Mouse (Mus musculus) midbrain, postnatal 0 days (tissue): ENCODE measurements around the gene Tsc22d3. TPM values are rescaled to one million over a fixed set of nuclear protein-coding genes. Genes with fewer than 3 reads are reported as not detected.
A peak's percentile ranks its signal among the peaks of the same experiment; 100 is the strongest.

Experiments used
- ATAC-seq: fragments of 200-750 bp; cut with Nextera tagmentation; 2 replicates; pipeline ENCODE4 v1.8.0; 2017; ENCODE audit warnings: moderate number of reproducible peaks, mild to moderate bottlenecking, moderate TSS enrichment, moderate library complexity; ENCODE audit not compliant: low FRiP score
- DNase-seq: peaks from one replicate; pipeline ENCODE4 v3.0.0-alpha.2; 2015; ENCODE audit warnings: low spot score
- H3K27ac ChIP-seq: fragments of 300-500 bp; sonication (generic); 2 replicates; pipeline ENCODE4 v1.5.1; 2014; ENCODE audit warnings: low read depth, mild to moderate bottlenecking, low read length, mixed read lengths
- H3K27me3 ChIP-seq: fragments of 300-500 bp; sonication (generic); 2 replicates; pipeline ENCODE4 v1.6.1; 2014; ENCODE audit warnings: low read length, control low read depth, mixed read lengths; ENCODE audit not compliant: insufficient read depth
- H3K36me3 ChIP-seq: fragments of 300-500 bp; sonication (generic); 2 replicates; pipeline ENCODE4 v1.6.1; 2014; ENCODE audit warnings: low read length, control low read depth, mixed read lengths; ENCODE audit not compliant: insufficient read depth
- H3K4me1 ChIP-seq: fragments of 300-500 bp; sonication (generic); 2 replicates; pipeline ENCODE4 v1.6.1; 2014; ENCODE audit warnings: mild to moderate bottlenecking, control low read depth, antibody characterized with exemption, low read length, mixed read lengths; ENCODE audit not compliant: insufficient read depth
- H3K4me2 ChIP-seq: fragments of 300-500 bp; sonication (generic); 2 replicates; pipeline ENCODE4 v1.6.1; 2014; ENCODE audit warnings: low read depth, mild to moderate bottlenecking, low read length, mixed read lengths; ENCODE audit not compliant: poor library complexity, severe bottlenecking
- H3K4me3 ChIP-seq: fragments of 300-500 bp; sonication (generic); 2 replicates; pipeline ENCODE4 v1.5.1; 2014; ENCODE audit warnings: low read depth, mild to moderate bottlenecking, low read length, moderate library complexity
- H3K9ac ChIP-seq: fragments of 300-500 bp; sonication (generic); replicated peaks from 2 replicates; pipeline ENCODE4 v1.6.1; 2014; ENCODE audit warnings: mild to moderate bottlenecking, low read length, moderate library complexity, mixed read lengths; ENCODE audit not compliant: poor library complexity, severe bottlenecking
- H3K9me3 ChIP-seq: fragments of 300-500 bp; sonication (generic); 2 replicates; pipeline ENCODE4 v1.6.1; 2016; ENCODE audit warnings: low read length, control low read depth
- CTCF ChIP-seq: IDR thresholded peaks from 2 replicates; pipeline ENCODE4 v1.5.1; 2016; ENCODE audit warnings: antibody characterized with exemption, mild to moderate bottlenecking
- WGBS: fragments of 180-500 bp; shearing (Covaris S2); extraction: QIAGEN DNeasy Blood & Tissue Kit; methylation state at CpG from one replicate; pipeline ENCODE4 v1.1.7; 2014; 5-methylcytosine and 5-hydroxymethylcytosine counted together
- polyA plus RNA-seq: library from polyadenylated mRNA; unstranded; fragments of >200 nt; fragmentation: Nextera tagmentation; extraction: Ambion mirVana; gene quantifications from 2 replicates; pipeline ENCODE4 v1.2.1, GENCODE M21; 2015
- total RNA-seq: library from RNA; depleted of rRNA; stranded (reverse); fragments of >200 nt; gene quantifications from 2 replicates; pipeline ENCODE4 v1.2.3, GENCODE M21; 2014

The Tsc22d3 gene
- total and polyA plus RNA-seq, 2 experiments from 2014 or later = 104 to 105 TPM

DNA sequence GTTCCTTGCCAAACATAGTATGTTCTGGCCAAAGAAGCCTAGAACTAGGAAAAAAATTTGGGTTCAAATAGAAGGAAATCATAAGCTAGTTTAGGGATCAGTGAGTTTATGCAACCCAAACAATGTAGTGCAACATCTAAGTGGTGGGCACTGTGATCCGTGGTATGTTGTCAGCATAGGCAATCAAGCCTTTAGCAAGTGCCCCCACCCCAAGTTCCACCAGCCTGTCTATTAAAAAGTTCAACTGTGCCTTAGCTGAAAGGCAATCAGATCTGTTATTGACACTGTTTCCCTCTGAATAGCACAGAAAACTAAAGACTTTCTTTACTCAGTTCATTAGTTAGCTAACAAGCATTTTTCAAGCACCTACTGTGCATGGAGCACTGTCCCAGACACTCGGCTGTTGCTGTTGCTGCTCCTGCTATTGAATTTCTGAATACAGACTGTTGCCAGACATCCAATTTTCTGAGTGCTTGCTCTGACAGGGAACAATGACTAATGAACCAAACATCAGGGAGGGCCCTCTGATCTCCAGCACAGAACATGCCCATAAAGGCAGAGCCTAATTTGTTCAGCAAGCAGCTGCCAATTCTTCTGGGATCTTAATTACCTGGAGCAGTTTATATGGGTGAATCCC is 27.6 kb downstream of the Tsc22d3 start:
- Histone ChIP-seq H3K4me3 (no peak overlapping the region), H3K4me1 (no peaks in the 10 kb centered on the region), H3K27ac (no peak overlapping the region), H3K9me3 (no peaks in the 10 kb centered on the region), H3K27me3 (peaks cover 19% of the 10 kb centered on the region; the same call in 1 of the 2 replicates), H3K4me2 (no peak overlapping the region), H3K36me3 (no peaks in the 10 kb centered on the region), H3K9ac (no peak overlapping the region)
- ATAC-seq = no peak
- TF ChIP-seq CTCF = no peak
- WGBS = 44% methylated on average over 2 of the region's 2 CpGs
- no peak for DNase-seq

DNA sequence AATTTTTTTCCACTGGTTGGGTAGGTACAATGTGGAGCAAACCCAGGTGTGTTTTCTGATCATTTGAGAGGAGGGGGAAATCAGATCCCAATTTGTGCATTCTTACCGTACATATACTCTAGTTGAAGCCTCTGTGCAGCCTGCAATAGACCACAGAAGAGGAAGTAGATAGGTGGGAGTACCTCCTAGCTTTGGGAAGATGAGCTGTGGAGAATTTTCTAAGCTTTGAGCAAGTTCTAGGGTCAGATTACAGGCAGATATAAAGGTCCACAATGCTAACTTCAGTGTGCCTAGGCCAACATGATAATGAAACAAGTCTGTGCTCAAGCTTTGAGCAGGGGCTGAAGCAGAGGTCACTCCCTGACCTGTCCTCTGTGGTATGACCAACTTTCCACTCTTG is 30.9 kb downstream of the Tsc22d3 start:
- DNase-seq (no peak), ATAC-seq (no peak)
- Histone ChIP-seq H3K9ac (no peak overlapping the region), H3K4me2 (no peak overlapping the region), H3K9me3 (no peaks in the 10 kb centered on the region), H3K27me3 (peaks cover 24% of the 10 kb centered on the region; the same call in 1 of the 2 replicates), H3K36me3 (no peaks in the 10 kb centered on the region), H3K4me3 (no peak overlapping the region), H3K4me1 (no peaks in the 10 kb centered on the region), H3K27ac (no peak overlapping the region)
- 79% methylated on average over 1 of the region's 1 CpGs for WGBS
- no peak for TF ChIP-seq CTCF

DNA sequence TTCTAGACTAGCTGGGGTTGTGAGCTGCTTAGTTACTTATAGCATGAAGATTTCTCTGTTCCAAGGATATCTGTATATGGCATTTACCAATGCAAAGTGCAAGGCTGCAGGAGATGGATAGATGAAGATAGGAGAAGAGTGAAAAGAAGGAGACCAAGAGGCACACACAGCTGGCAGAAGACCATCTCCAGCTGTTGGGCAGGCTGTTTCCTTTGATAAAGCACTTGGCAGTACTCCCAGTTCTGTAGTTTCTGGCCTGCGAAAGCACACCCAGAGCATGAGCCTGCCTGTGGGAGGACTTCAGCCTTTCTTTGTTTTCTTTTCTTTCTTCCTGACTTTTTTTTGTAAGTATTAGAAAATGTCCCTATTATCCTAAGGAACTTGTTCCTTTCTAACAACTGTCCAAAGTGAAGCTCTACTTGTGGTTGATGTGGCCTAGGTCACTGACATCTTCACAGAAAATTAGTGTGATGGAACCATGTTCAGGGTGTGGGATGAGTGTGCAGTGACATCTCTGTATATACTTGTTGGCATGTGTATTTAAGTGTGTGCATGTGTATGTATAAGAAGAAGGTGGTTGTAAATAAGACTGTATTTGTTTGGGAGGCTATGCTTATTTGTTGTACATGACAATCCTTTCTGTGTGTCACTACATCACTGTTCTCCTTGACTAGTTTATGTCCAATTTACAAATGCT is 32.6 kb downstream of the Tsc22d3 start:
- no peak overlapping the region for H3K4me2 ChIP-seq
- peak; percentile 17 for DNase-seq
- H3K4me1 ChIP-seq = no peaks in the 10 kb centered on the region
- TF ChIP-seq CTCF = no peak
- H3K27me3 ChIP-seq = peaks cover 19% of the 10 kb centered on the region; the same call in 1 of the 2 replicates
- ATAC-seq = no peak
- no peaks in the 10 kb centered on the region for H3K9me3 ChIP-seq
- H3K27ac ChIP-seq = no peak overlapping the region
- no peak overlapping the region for H3K9ac ChIP-seq
- H3K4me3 ChIP-seq = no peak overlapping the region
- H3K36me3 ChIP-seq = no peaks in the 10 kb centered on the region
- 81% methylated on average over 1 of the region's 1 CpGs for WGBS

DNA sequence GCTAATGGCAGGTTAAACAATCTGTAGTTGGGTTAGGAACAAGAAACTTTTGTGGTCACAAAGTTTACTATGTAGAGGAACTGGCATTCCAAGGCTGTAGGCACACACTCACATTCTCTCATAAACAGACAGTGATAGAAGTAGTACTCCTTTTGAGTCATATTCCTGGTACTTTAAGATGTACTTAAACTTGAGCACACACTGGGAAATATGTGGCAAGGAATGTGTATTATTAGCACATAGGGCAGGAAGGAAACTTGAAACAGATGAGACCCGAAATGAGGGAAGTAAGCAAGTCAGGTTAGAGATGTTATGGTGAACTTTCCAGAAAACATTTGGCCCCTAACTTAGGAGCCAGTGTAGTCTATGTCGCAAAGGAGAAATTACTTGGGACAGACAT is 34.7 kb downstream of the Tsc22d3 start:
- H3K9ac ChIP-seq = no peak overlapping the region
- H3K27ac ChIP-seq = no peak overlapping the region
- 74% methylated on average over 2 of the region's 2 CpGs for WGBS
- DNase-seq (no peak), ATAC-seq (no peak)
- H3K36me3 ChIP-seq = no peaks in the 10 kb centered on the region
- no peaks in the 10 kb centered on the region for H3K9me3 ChIP-seq
- no peak for TF ChIP-seq CTCF
- no peak overlapping the region for H3K4me2 ChIP-seq
- no peaks in the 10 kb centered on the region for H3K4me1 ChIP-seq
- H3K27me3 ChIP-seq = peaks cover 22% of the 10 kb centered on the region; the same call in 1 of the 2 replicates
- no peak overlapping the region for H3K4me3 ChIP-seq

DNA sequence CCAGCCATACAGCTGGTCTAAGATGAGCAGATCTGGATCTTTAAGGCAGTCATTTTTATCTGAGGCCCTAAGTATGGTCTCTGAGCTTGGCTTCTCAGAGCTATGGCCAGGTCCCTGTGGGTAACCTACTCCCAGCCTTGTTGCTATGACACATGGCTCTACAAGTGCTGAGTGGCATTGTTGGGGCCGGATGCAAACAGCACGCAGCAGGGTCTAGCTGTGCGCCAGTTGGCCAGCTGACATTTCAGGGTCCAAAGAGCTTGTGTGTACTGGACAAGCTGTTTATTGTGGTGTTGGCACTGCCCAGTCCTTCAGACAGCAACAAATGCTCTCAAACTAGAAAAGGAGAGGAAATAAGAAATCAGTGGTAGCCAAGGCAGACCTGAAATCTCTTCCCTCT is 35.2 kb downstream of the Tsc22d3 start:
- Histone ChIP-seq H3K27me3 (peaks cover 22% of the 10 kb centered on the region; the same call in 1 of the 2 replicates), H3K9ac (no peak overlapping the region), H3K4me2 (no peak overlapping the region), H3K27ac (no peak overlapping the region), H3K4me1 (no peaks in the 10 kb centered on the region), H3K36me3 (no peaks in the 10 kb centered on the region), H3K4me3 (no peak overlapping the region), H3K9me3 (no peaks in the 10 kb centered on the region)
- 84% methylated on average over 3 of the region's 3 CpGs for WGBS
- DNase-seq = peak; percentile 72
- peak; percentile 69 for ATAC-seq
- no peak for TF ChIP-seq CTCF

DNA sequence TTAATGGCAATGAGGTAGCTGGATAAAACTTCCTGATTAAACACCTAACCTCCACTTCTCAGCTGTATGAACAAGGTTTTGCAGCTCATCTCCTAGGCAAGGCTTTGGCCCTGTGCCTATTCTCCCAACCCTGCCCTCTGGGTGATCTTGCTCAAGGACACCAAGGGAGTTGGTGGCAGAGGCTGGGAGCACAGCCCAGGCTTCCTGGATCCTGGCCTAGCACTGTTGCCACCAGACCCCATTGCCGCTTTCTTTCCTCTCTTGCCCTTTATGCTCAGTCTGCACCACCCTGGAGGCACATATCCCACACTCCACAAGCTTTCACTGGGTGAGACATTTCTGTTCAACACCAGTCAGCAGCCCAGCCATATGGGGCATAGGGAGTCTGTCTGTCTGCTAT is 35.7 kb downstream of the Tsc22d3 start:
- TF ChIP-seq CTCF = no peak
- Histone ChIP-seq H3K27ac (no peak overlapping the region), H3K9ac (no peak overlapping the region), H3K4me2 (no peak overlapping the region), H3K9me3 (no peaks in the 10 kb centered on the region), H3K36me3 (no peaks in the 10 kb centered on the region), H3K4me3 (no peak overlapping the region), H3K27me3 (peaks cover 19% of the 10 kb centered on the region; the same call in 1 of the 2 replicates), H3K4me1 (no peaks in the 10 kb centered on the region)
- DNase-seq (no peak), ATAC-seq (no peak)
- WGBS = 83% methylated on average over 1 of the region's 1 CpGs
